Mouse (Mus musculus): ENCODE results near the gene Gm10057.
"Not testable (repeated sequence)": the region's sequence is repeated elsewhere in the genome, so short reads cannot be mapped to it uniquely, and the experiment has no call there.

Gene Gm10057

DNA sequence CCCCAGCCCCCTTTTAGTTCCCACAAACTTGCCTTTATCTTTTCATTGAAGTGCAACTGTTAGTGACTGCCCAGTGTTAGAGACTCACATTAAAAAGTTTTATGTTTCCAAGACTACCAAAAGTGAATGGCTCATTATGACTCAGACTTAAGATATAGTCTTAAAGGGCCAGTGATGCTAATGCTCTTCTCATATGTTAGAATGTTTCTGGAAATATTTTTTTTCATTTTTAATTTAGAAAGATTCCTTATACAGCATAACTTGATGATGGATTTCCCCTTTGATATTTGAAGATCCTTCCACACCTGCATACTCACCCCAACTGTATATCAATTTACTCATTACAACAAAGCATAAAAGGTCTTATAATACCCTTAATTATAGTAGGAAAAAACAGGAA, at the start of gene Gm10057:
TSS of gene Gm10057 (minus strand) at position 101 of the 400 bp plus-strand sequence.
- not testable (repeated sequence) for DNase-seq (ENCODE audit: low spot score in 2 of 2)

GRCm38 (mm10) chrX:154033727-154034126, 21.1 kb downstream of the Gm10057 start, which contains the start of gene 4921511M17Rik:
Gene 4921511M17Rik (minus strand): TSS chrX:154033827.
- not testable (repeated sequence) for DNase-seq (ENCODE audit: low spot score in 2 of 2)

DNA sequence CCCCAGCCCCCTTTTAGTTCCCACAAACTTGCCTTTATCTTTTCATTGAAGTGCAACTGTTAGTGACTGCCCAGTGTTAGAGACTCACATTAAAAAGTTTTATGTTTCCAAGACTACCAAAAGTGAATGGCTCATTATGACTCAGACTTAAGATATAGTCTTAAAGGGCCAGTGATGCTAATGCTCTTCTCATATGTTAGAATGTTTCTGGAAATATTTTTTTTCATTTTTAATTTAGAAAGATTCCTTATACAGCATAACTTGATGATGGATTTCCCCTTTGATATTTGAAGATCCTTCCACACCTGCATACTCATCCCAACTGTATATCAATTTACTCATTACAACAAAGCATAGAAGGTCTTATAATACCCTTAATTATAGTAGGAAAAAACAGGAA, 42.3 kb downstream of the Gm10057 start, which contains the start of gene Samt1:
TSS of gene Samt1 (minus strand) at position 101 of the 400 bp plus-strand sequence.
- not testable (repeated sequence) for DNase-seq (ENCODE audit: low spot score in 2 of 2)

Data from spleen, postnatal 36 days (tissue).